Mouse (Mus musculus): ENCODE data around the gene Dcst1.

Dcst1 gene

GRCm38 (mm10) chr3:89320581-89321182 lies 44.4 kb downstream of the Dcst1 start:
- Histone ChIP-seq H3K4me1 (replicated peaks; ENCODE audit: low read depth, low read length) (peaks cover 75% of the 10 kb centered on the region), H3K27me3 (ENCODE audit: insufficient read depth, low read length) (peaks cover 72% of the 10 kb centered on the region), H3K4me3 (replicated peaks; ENCODE audit: low read length) (peak overlapping the region; percentile 84), H3K9me3 (ENCODE audit: low read length) (no peaks in the 10 kb centered on the region), H3K36me3 (ENCODE audit: insufficient read depth, low read length) (no peaks in the 10 kb centered on the region)
- TF ChIP-seq NANOG (IDR thresholded peaks at IDR 0.05; ENCODE audit: borderline replicate concordance, low read length) (no peak), POU5F1 (IDR thresholded peaks at IDR 0.05; ENCODE audit: borderline replicate concordance, low read length) (no peak), CTCF (conservative IDR thresholded peaks at IDR 0.05; ENCODE audit: low read length) (no peak)

GRCm38 (mm10) chr3:89319591-89320350 lies 45.3 kb downstream of the Dcst1 start:
- peaks cover 81% of the 10 kb centered on the region for H3K4me1 ChIP-seq (replicated peaks; ENCODE audit: low read depth, low read length)

GRCm38 (mm10) chr3:89318971-89319590 lies 46.0 kb downstream of the Dcst1 start:
- TF ChIP-seq NANOG (IDR thresholded peaks at IDR 0.05; ENCODE audit: borderline replicate concordance, low read length) = no peak
- TF ChIP-seq POU5F1 (IDR thresholded peaks at IDR 0.05; ENCODE audit: borderline replicate concordance, low read length) = no peak
- no peak for TF ChIP-seq CTCF (conservative IDR thresholded peaks at IDR 0.05; ENCODE audit: low read length)
- Histone ChIP-seq H3K36me3 (ENCODE audit: insufficient read depth, low read length) (no peaks in the 10 kb centered on the region), H3K4me3 (replicated peaks; ENCODE audit: low read length) (peak overlapping the region; percentile 65), H3K4me1 (replicated peaks; ENCODE audit: low read depth, low read length) (peaks cover 86% of the 10 kb centered on the region), H3K27me3 (ENCODE audit: insufficient read depth, low read length) (peaks cover 69% of the 10 kb centered on the region), H3K9me3 (ENCODE audit: low read length) (no peaks in the 10 kb centered on the region)

More at GRCm38 (mm10) chr3:89319591-89320350, 45.3 kb downstream of the Dcst1 start:
- H3K9me3 ChIP-seq (ENCODE audit: low read length) = no peaks in the 10 kb centered on the region
- H3K27me3 ChIP-seq (ENCODE audit: insufficient read depth, low read length) = peaks cover 69% of the 10 kb centered on the region
- TF ChIP-seq CTCF (conservative IDR thresholded peaks at IDR 0.05; ENCODE audit: low read length) (no peak), POU5F1 (IDR thresholded peaks at IDR 0.05; ENCODE audit: borderline replicate concordance, low read length) (no peak), NANOG (IDR thresholded peaks at IDR 0.05; ENCODE audit: borderline replicate concordance, low read length) (no peak)
- H3K36me3 ChIP-seq (ENCODE audit: insufficient read depth, low read length) = no peaks in the 10 kb centered on the region
- H3K4me3 ChIP-seq (replicated peaks; ENCODE audit: low read length) = peak overlapping the region; percentile 84

- Histone ChIP-seq H3K9me3 (ENCODE audit: low read length) (no peaks in the 10 kb centered on the region), H3K4me3 (replicated peaks; ENCODE audit: low read length) (peak overlapping the region; percentile 29; the same call in 1 of the 2 replicates), H3K36me3 (ENCODE audit: insufficient read depth, low read length) (no peaks in the 10 kb centered on the region), H3K27me3 (ENCODE audit: insufficient read depth, low read length) (peaks cover 64% of the 10 kb centered on the region), H3K4me1 (replicated peaks; ENCODE audit: low read depth, low read length) (peaks cover 86% of the 10 kb centered on the region)
- no peak for TF ChIP-seq POU5F1 (IDR thresholded peaks at IDR 0.05; ENCODE audit: borderline replicate concordance, low read length)
- TF ChIP-seq NANOG (IDR thresholded peaks at IDR 0.05; ENCODE audit: borderline replicate concordance, low read length) = no peak
- no peak for TF ChIP-seq CTCF (conservative IDR thresholded peaks at IDR 0.05; ENCODE audit: low read length)
Measured at GRCm38 (mm10) chr3:89318316-89318715, 46.7 kb downstream of the Dcst1 start.

GRCm38 (mm10) chr3:89317246-89317645 lies 47.8 kb downstream of the Dcst1 start:
- Histone ChIP-seq H3K9me3 (ENCODE audit: low read length) (no peaks in the 10 kb centered on the region), H3K4me3 (replicated peaks; ENCODE audit: low read length) (no peak overlapping the region), H3K36me3 (ENCODE audit: insufficient read depth, low read length) (no peaks in the 10 kb centered on the region), H3K4me1 (replicated peaks; ENCODE audit: low read depth, low read length) (peaks cover 80% of the 10 kb centered on the region), H3K27me3 (ENCODE audit: insufficient read depth, low read length) (peaks cover 57% of the 10 kb centered on the region)
- no peak for TF ChIP-seq CTCF (conservative IDR thresholded peaks at IDR 0.05; ENCODE audit: low read length)
- TF ChIP-seq POU5F1 (IDR thresholded peaks at IDR 0.05; ENCODE audit: borderline replicate concordance, low read length) = no peak
- TF ChIP-seq NANOG (IDR thresholded peaks at IDR 0.05; ENCODE audit: borderline replicate concordance, low read length) = no peak

- H3K4me3 ChIP-seq (replicated peaks; ENCODE audit: low read length) = peak overlapping the region; percentile 75
- peaks cover 76% of the 10 kb centered on the region for H3K4me1 ChIP-seq (replicated peaks; ENCODE audit: low read depth, low read length)
- no peaks in the 10 kb centered on the region for H3K36me3 ChIP-seq (ENCODE audit: insufficient read depth, low read length)
- H3K27me3 ChIP-seq (ENCODE audit: insufficient read depth, low read length) = peaks cover 53% of the 10 kb centered on the region
- no peaks in the 10 kb centered on the region for H3K9me3 ChIP-seq (ENCODE audit: low read length)
- peak; percentile 99 for TF ChIP-seq CTCF (conservative IDR thresholded peaks at IDR 0.05; ENCODE audit: low read length)
- TF ChIP-seq POU5F1 (IDR thresholded peaks at IDR 0.05; ENCODE audit: borderline replicate concordance, low read length) = no peak
- no peak for TF ChIP-seq NANOG (IDR thresholded peaks at IDR 0.05; ENCODE audit: borderline replicate concordance, low read length)
Measured at GRCm38 (mm10) chr3:89316833-89317232, 48.2 kb downstream of the Dcst1 start.

GRCm38 (mm10) chr3:89315930-89316831 lies 48.9 kb downstream of the Dcst1 start:
- Histone ChIP-seq H3K36me3 (ENCODE audit: insufficient read depth, low read length) (no peaks in the 10 kb centered on the region), H3K4me3 (replicated peaks; ENCODE audit: low read length) (peak overlapping the region; percentile 75), H3K27me3 (ENCODE audit: insufficient read depth, low read length) (peaks cover 47% of the 10 kb centered on the region), H3K9me3 (ENCODE audit: low read length) (no peaks in the 10 kb centered on the region), H3K4me1 (replicated peaks; ENCODE audit: low read depth, low read length) (peaks cover 71% of the 10 kb centered on the region)
- no peak for TF ChIP-seq CTCF (conservative IDR thresholded peaks at IDR 0.05; ENCODE audit: low read length)
- no peak for TF ChIP-seq POU5F1 (IDR thresholded peaks at IDR 0.05; ENCODE audit: borderline replicate concordance, low read length)
- no peak for TF ChIP-seq NANOG (IDR thresholded peaks at IDR 0.05; ENCODE audit: borderline replicate concordance, low read length)
